Mouse (Mus musculus) bone marrow macrophage, adult 2 months (primary cell): Measurements from ENCODE around the gene Adora2b.

Experiments used
- CTCF ChIP-seq: IDR thresholded peaks from 2 replicates; pipeline ENCODE4 v1.5.1; 2012; ENCODE audit warnings: low read depth, mild to moderate bottlenecking, low read length, moderate library complexity
- POLR2A ChIP-seq: IDR thresholded peaks from 2 replicates; pipeline ENCODE4 v1.6.1; 2012; ENCODE audit warnings: mild to moderate bottlenecking, low read depth, low read length, borderline replicate concordance

DNA sequence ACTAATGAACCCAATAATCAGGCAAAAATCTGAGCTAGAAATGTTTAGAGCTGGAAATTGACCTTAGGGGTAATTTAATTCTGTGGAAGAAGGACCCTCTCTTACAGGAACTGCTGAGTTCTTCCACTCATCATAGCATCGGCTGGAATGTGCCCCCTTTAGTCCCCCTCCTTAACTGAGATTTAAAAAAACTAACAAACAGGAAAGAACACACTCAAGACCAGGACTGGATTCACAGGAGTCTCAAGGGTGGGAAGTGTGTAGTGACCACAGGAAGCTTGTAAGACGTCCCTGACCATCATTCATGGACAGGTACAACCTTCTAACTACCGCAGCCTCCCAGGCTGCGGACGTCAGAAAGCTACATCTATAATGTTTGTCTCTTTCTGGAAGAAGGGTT is 22.1 kb downstream of the Adora2b start:
- no peak for TF ChIP-seq POLR2A
- no peak for TF ChIP-seq CTCF
